Mouse (Mus musculus): ENCODE measurements at regions not wholly inside any gene's neighbourhood (a gene's known extent, or its start where the extent isn't known, plus 50 kb on each side); places are given as distances from the start of the nearest gene placed in this dataset.

DNA sequence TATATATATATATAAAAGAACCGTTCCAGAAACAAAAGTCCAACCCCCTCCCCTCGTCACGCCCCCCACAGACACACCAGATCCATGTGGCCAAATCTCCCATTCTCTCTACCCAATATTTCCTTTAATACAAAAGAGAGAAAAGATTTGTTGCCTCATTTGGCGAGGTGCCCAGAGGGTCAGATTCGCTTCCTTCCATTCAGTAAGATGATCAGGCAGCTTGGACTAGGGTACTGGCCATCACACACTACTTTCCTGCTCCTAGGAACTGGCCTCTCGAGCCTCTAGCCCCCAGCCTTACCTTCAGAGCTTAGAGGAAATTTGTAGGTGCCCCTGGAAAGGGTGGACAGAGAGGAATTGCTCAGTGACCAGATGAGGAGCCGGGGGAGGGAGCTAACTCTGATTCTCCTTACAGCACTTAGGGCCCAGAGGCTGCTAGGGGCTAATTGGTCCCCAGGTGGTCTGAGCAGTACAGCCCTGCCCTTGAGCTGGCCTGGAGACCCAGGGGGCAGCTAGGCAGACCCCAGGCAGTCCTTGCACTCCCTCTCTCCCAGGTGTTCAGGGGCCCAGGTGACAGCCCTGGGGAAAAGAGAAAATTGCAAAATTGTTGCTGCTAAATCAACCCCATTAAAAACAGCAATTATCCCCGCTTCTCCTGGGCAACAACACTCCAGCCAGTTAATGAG is 470.4 kb upstream of the Mgmt start:
- no peak for TF ChIP-seq CTCF (IDR thresholded peaks at IDR 0.05; ENCODE audit: borderline replicate concordance, insufficient read depth, low read length)
- TF ChIP-seq POLR2A (IDR thresholded peaks at IDR 0.05; ENCODE audit: low read depth, low read length): no peak

Measured in embryonic fibroblast, embryonic 13.5 days (primary cell).